Mouse (Mus musculus): ENCODE data around the gene Tfeb.

DNA sequence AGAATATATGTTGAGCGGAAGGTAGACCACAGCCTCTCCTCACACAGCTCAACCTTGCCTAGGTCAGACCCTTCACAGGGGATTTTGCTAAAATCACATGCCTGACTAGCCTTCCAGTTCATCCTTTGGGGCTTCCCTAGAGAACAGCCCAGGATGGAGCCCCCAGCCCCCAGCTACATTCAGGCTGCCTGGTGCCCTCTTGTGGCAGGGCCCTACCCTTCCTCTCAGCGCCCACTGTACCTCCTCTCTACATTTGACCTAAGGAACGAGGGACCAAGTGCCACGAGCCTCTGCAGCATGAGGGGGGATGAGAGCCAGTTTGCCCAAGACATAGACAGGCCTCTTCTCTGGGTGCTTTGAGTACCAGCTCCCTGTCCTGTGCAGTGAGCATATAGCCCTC lies 32.1 kb upstream of the Tfeb start:
- TF ChIP-seq ZC3H11A (IDR thresholded peaks at IDR 0.05; ENCODE audit: low read depth, low read length) (no peak), MYC (IDR thresholded peaks at IDR 0.05; ENCODE audit: low read depth, low read length) (no peak), CTCF (conservative IDR thresholded peaks at IDR 0.05 in 1 of 2, IDR thresholded peaks at IDR 0.05 in 1 of 2; ENCODE audit: low read depth in 2 of 2, low read length in 2 of 2) (peak in 1 of 2 experiments; percentile 39; a peak in 2 of 4 replicates), MAFK (IDR thresholded peaks at IDR 0.05; ENCODE audit: insufficient replicate concordance, low read length) (no peak), TBP (conservative IDR thresholded peaks at IDR 0.05; ENCODE audit: low read depth, low read length) (no peak), SIN3A (IDR thresholded peaks at IDR 0.05; ENCODE audit: low read length) (no peak), USF1 (IDR thresholded peaks at IDR 0.05; ENCODE audit: low read depth, low read length) (no peak), NRF1 (IDR thresholded peaks at IDR 0.05; ENCODE audit: low read depth, low read length) (no peak), HCFC1 (IDR thresholded peaks at IDR 0.05; ENCODE audit: low read depth, low read length) (no peak), EP300 (IDR thresholded peaks at IDR 0.05; ENCODE audit: low read length) (no peak), POLR2A (IDR thresholded peaks at IDR 0.05; ENCODE audit: low read depth, low read length) (no peak), TCF12 (IDR thresholded peaks at IDR 0.05; ENCODE audit: low read depth, low read length) (no peak), CHD2 (IDR thresholded peaks at IDR 0.05; ENCODE audit: low read length) (no peak)

Measured in CH12.LX (cell line).